Mouse (Mus musculus): ENCODE measurements around the gene Cd151.

DNA sequence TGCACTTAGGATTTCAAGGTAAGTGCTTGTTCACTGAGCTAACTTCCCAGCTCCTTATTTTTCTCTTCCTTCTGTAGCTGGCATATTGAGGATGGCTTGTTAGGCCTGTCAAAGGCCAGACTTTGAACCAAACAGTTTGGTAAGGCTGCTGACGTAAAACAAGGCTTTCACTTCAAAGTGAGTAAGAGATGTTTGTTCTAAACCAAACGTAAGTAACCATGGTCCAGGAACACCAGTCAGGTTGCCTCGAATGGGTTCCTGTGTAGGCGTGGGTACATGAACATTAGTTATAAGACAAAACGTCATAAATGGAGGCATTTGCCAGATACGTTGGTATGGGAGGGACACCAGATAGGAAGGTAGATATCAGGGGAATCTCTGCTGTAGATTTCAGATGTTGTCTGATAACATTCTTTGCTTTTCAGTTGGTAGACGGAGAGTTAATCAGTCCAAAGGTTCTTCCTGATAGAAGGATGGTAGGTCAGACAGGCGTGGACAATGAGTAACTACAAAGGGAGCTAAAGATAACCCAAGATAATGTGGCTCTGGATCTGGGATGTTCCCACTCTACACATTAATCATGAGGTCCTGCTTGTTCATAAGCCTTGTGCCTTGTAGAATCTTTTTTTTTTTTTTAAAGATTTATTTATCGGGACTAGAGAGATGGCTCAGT is 47.0 kb upstream of the Cd151 start:
- TF ChIP-seq CTCF (IDR thresholded peaks at IDR 0.05; ENCODE audit: borderline replicate concordance, insufficient read depth, low read length), result no peak
- TF ChIP-seq POLR2A (IDR thresholded peaks at IDR 0.05; ENCODE audit: low read depth, low read length), result no peak
